Mouse (Mus musculus) brain, embryonic 14.5 days (tissue): ENCODE data around the gene Hps5.

Experiments used
- CTCF ChIP-seq: fragments of 200-500 bp; IDR thresholded peaks from 2 replicates; pipeline ENCODE4 v1.5.1; 2012; ENCODE audit warnings: inconsistent platforms, mild to moderate bottlenecking, moderate library complexity, borderline replicate concordance; ENCODE audit not compliant: insufficient read depth, insufficient read length; ENCODE audit errors: extremely low read depth
- POLR2A ChIP-seq: fragments of 200-500 bp; IDR thresholded peaks from 2 replicates; pipeline ENCODE4 v1.6.1; 2012; ENCODE audit warnings: mild to moderate bottlenecking, inconsistent platforms, borderline replicate concordance; ENCODE audit not compliant: poor library complexity, insufficient read depth, insufficient read length, severe bottlenecking; ENCODE audit errors: extremely low read depth

- TF ChIP-seq CTCF, result no peak
- TF ChIP-seq POLR2A, result no peak
Measured at GRCm38 (mm10) chr7:46716897-46717296, 79.0 kb downstream of the Hps5 start.
